Mouse (Mus musculus) stomach, postnatal 0 days (tissue): Measurements from ENCODE around the gene Akr1c14. TPM values are rescaled to one million over a fixed set of nuclear protein-coding genes. Genes with fewer than 3 reads are reported as not detected.

ENCODE experiments used
- ATAC-seq: fragments of 200-750 bp; cut with Nextera tagmentation; 2 replicates; pipeline ENCODE4 v1.8.0; 2017; ENCODE audit not compliant: low FRiP score, low TSS enrichment
- DNase-seq: peaks from one replicate; pipeline ENCODE4 v3.0.0-alpha.2; 2016; ENCODE audit warnings: low spot score
- H3K27ac ChIP-seq: fragments of 300-500 bp; sonication (generic); replicated peaks from 2 replicates; pipeline ENCODE4 v1.5.1; 2014; ENCODE audit warnings: mild to moderate bottlenecking, control low read depth
- H3K27me3 ChIP-seq: fragments of 300-500 bp; sonication (generic); 2 replicates; pipeline ENCODE4 v1.6.1; 2014; ENCODE audit warnings: low read length; ENCODE audit not compliant: control insufficient read depth, insufficient read depth
- H3K36me3 ChIP-seq: fragments of 300-500 bp; sonication (generic); 2 replicates; pipeline ENCODE4 v1.6.1; 2014; ENCODE audit warnings: low read length, mixed read lengths; ENCODE audit not compliant: control insufficient read depth, insufficient read depth
- H3K4me1 ChIP-seq: fragments of 300-500 bp; sonication (generic); replicated peaks from 2 replicates; pipeline ENCODE4 v1.6.1; 2014; ENCODE audit warnings: antibody characterized with exemption; ENCODE audit not compliant: control insufficient read depth, insufficient read depth
- H3K4me2 ChIP-seq: fragments of 300-500 bp; sonication (generic); replicated peaks from 2 replicates; pipeline ENCODE4 v1.6.1; 2014; ENCODE audit warnings: low read depth, mild to moderate bottlenecking, control low read depth, moderate library complexity
- H3K4me3 ChIP-seq: fragments of 300-500 bp; sonication (generic); 2 replicates; pipeline ENCODE4 v1.5.1; 2014; ENCODE audit warnings: low read depth, low read length, control low read depth
- H3K9ac ChIP-seq: fragments of 300-500 bp; sonication (generic); 2 replicates; pipeline ENCODE4 v1.6.1; 2014; ENCODE audit warnings: mild to moderate bottlenecking, low read length, control low read depth, mixed read lengths
- H3K9me3 ChIP-seq: fragments of 300-500 bp; sonication (generic); 2 replicates; pipeline ENCODE4 v1.6.1; 2016; ENCODE audit warnings: low read length; ENCODE audit not compliant: control insufficient read depth
- CTCF ChIP-seq: IDR thresholded peaks from 2 replicates; pipeline ENCODE4 v1.5.1; 2016; ENCODE audit warnings: antibody characterized with exemption, low read depth, mild to moderate bottlenecking, moderate library complexity
- EP300 ChIP-seq: optimal IDR thresholded peaks from 2 replicates; pipeline ENCODE3; 2016; ENCODE audit warnings: antibody characterized with exemption
- WGBS: fragments of 180-500 bp; shearing (Covaris S2); extraction: QIAGEN DNeasy Blood & Tissue Kit; methylation state at CpG from one replicate; pipeline ENCODE4 v1.1.7; 2014; 5-methylcytosine and 5-hydroxymethylcytosine counted together
- polyA plus RNA-seq: library from polyadenylated mRNA; unstranded; fragments of >200 nt; fragmentation: Nextera tagmentation; extraction: Ambion mirVana; gene quantifications from 2 replicates; pipeline ENCODE4 v1.2.1, GENCODE M21; 2015

Gene Akr1c14
- polyA plus RNA-seq, 1 experiment from 2014 or later = 8.9 TPM

GRCm38 (mm10) chr13:4035052-4035451, 13.8 kb upstream of the Akr1c14 start:
- ATAC-seq = peak; percentile 66; the same call in 1 of the 2 replicates

GRCm38 (mm10) chr13:4046113-4046512, 2.7 kb upstream of the Akr1c14 start:
- 81% methylated on average over 3 of the region's 3 CpGs for whole genome bisulfite sequencing

More at GRCm38 (mm10) chr13:4035052-4035451, 13.8 kb upstream of the Akr1c14 start:
- Histone ChIP-seq H3K4me1 (no peaks in the 10 kb centered on the region), H3K4me2 (no peak overlapping the region), H3K27me3 (no peaks in the 10 kb centered on the region), H3K4me3 (no peak overlapping the region), H3K27ac (no peak overlapping the region), H3K9ac (no peak overlapping the region), H3K9me3 (no peaks in the 10 kb centered on the region), H3K36me3 (no peaks in the 10 kb centered on the region)
- 76% methylated on average over 3 of the region's 3 CpGs for WGBS
- peak; percentile 27 for DNase-seq
- TF ChIP-seq EP300 (no peak), CTCF (no peak)

GRCm38 (mm10) chr13:4046841-4047240, 2.0 kb upstream of the Akr1c14 start:
- Histone ChIP-seq H3K4me3 (no peak overlapping the region), H3K9ac (no peak overlapping the region), H3K9me3 (no peaks in the 10 kb centered on the region), H3K36me3 (no peaks in the 10 kb centered on the region), H3K27me3 (no peaks in the 10 kb centered on the region), H3K4me1 (no peaks in the 10 kb centered on the region), H3K27ac (no peak overlapping the region), H3K4me2 (no peak overlapping the region)
- no peak for ATAC-seq
- no peak for DNase-seq
- 54% methylated on average over 2 of the region's 2 CpGs for WGBS
- no peak for TF ChIP-seq CTCF
- TF ChIP-seq EP300 = no peak

More at GRCm38 (mm10) chr13:4046113-4046512, 2.7 kb upstream of the Akr1c14 start:
- no peak overlapping the region for H3K27ac ChIP-seq
- no peaks in the 10 kb centered on the region for H3K36me3 ChIP-seq
- no peaks in the 10 kb centered on the region for H3K9me3 ChIP-seq
- H3K27me3 ChIP-seq = no peaks in the 10 kb centered on the region
- no peak overlapping the region for H3K4me2 ChIP-seq
- DNase-seq = no peak
- H3K9ac ChIP-seq = no peak overlapping the region
- ATAC-seq = no peak
- H3K4me1 ChIP-seq = no peaks in the 10 kb centered on the region
- no peak overlapping the region for H3K4me3 ChIP-seq
- TF ChIP-seq CTCF (no peak), EP300 (no peak)

- Histone ChIP-seq H3K9ac (no peak overlapping the region), H3K4me1 (no peaks in the 10 kb centered on the region), H3K27ac (no peak overlapping the region), H3K4me3 (no peak overlapping the region), H3K9me3 (no peaks in the 10 kb centered on the region), H3K4me2 (no peak overlapping the region), H3K27me3 (no peaks in the 10 kb centered on the region), H3K36me3 (no peaks in the 10 kb centered on the region)
- WGBS = 92% methylated on average over 1 of the region's 1 CpGs
- no peak for TF ChIP-seq EP300
- TF ChIP-seq CTCF = no peak
- DNase-seq (no peak), ATAC-seq (no peak)
Measured at GRCm38 (mm10) chr13:4048226-4048625, 585 bp upstream of the Akr1c14 start.

GRCm38 (mm10) chr13:4049655-4050054, 844 bp downstream of the Akr1c14 start:
- H3K27ac ChIP-seq = no peak overlapping the region
- DNase-seq (no peak), ATAC-seq (no peak)
- no peaks in the 10 kb centered on the region for H3K9me3 ChIP-seq
- no peak overlapping the region for H3K4me3 ChIP-seq
- H3K4me1 ChIP-seq = no peaks in the 10 kb centered on the region
- no peaks in the 10 kb centered on the region for H3K36me3 ChIP-seq
- no peak overlapping the region for H3K9ac ChIP-seq
- no peak overlapping the region for H3K4me2 ChIP-seq
- H3K27me3 ChIP-seq = no peaks in the 10 kb centered on the region
- TF ChIP-seq CTCF (no peak), EP300 (no peak)

- Histone ChIP-seq H3K4me3 (no peak overlapping the region), H3K27ac (no peak overlapping the region), H3K9ac (no peak overlapping the region), H3K27me3 (no peaks in the 10 kb centered on the region), H3K36me3 (no peaks in the 10 kb centered on the region), H3K9me3 (no peaks in the 10 kb centered on the region), H3K4me1 (no peaks in the 10 kb centered on the region), H3K4me2 (no peak overlapping the region)
- 48% methylated on average over 3 of the region's 3 CpGs for WGBS
- DNase-seq = no peak
- TF ChIP-seq CTCF = no peak
- no peak for TF ChIP-seq EP300
- no peak; the same call in 1 of the 2 replicates for ATAC-seq
Measured at GRCm38 (mm10) chr13:4055450-4055849, 6.6 kb downstream of the Akr1c14 start.
